Mouse (Mus musculus) layer of hippocampus, adult 11-12 months (tissue): ENCODE data around the gene Eif4g2.

Experiments used
- DNase-seq: peaks from one replicate; pipeline ENCODE4 v3.0.0; 2022; ENCODE audit warnings: low spot score

Eif4g2 gene

GRCm38 (mm10) chr7:111082822-111083732 lies at the start of gene Eif4g2:
Gene Eif4g2 (minus strand): TSS chr7:111083030.
- peak; percentile 99 for DNase-seq

- DNase-seq, result no peak
These were observed 49.8 kb upstream of the Eif4g2 start for GRCm38 (mm10) chr7:111132596-111132995.

- DNase-seq, result no peak
These were observed 44.0 kb upstream of the Eif4g2 start for GRCm38 (mm10) chr7:111126636-111127395.

DNA sequence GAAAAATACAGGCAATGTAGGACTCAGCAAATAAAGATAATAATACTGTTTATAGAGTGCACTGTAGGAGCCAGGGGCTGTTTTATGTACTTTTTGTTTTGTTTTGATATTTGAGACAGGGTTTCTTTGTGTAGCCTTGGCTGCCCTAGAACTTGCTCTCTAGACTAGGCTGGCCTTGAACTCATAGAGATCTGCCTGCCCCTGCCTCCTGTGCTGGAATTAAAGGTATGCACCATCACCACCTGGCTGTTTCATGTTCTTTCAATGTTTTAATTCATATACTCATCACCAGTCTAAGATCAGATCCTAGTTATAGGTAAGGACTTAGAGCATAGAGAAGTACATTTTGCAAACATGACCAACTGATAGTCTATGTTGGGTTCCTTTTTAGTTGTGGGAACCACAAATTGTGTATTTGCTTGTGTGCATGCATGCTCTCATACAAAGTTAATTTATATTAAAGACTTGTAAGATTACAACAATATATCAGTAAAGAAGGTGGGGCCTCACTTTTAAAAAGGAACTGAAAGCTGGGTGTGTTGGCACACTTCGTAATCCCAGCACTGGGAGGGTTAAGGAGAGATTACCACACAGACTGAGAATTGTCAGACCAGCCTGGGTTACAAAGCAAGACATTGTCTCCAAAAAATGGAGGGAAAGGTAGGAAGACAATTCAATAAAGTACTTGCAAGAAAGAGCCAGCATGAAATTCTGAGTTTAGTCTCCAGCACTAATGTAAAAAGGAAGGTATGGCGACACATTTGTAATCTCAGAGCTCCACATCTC lies 41.1 kb upstream of the Eif4g2 start:
- no peak for DNase-seq

DNA sequence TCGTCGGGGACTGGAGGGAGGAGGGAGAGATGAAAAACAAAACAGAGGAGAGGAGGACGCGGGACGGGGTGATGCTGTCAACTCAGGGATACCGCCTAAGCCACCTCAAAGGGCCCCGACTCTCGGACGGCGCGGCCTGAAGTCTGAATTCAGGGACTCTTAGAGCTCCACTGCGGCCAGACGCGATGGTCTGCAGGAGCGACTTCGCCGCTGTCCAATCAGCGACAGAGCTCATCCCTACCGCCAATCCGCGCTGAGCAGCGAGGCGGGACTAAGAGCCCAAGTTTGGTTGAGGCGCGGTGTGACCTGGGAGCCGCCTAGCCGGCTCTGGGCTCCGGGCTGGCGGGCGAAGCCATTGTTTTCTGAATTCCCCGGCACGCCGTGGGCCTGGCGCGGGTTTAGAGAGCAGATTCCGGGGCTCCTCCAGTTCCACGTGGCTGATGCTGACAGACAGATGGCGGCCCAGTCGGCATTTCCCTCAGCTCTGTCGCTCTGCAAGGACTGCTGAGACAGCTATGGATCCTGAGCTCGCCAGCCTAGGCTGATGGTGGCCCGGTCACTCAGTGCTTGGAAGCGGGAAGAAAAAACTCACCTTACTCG lies 39.8 kb upstream of the Eif4g2 start:
- peak; percentile 98 for DNase-seq

DNA sequence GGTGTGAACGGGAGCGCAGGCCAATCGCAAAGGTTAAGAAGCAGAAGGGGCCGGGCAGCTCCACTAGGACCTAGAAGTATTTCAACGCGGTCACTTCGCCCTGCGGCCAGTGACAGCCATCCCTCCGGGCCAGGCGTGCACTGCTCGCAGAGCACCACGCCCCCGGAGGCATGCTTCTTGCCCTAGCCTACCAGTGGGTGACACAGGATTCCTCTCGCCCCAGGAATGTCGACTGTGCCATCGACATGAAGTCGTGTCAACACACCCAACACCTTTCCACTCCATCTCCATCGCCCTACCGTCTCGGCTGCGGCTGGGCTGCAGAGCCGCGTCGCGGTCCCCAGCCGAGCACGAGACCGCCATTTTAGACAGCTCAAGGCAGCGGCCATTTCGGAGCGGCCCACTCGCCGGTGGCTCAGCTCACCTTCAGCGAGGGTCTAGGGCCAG lies 39.3 kb upstream of the Eif4g2 start:
- peak; percentile 75 for DNase-seq

GRCm38 (mm10) chr7:111121522-111121921 lies 38.7 kb upstream of the Eif4g2 start:
- peak; percentile 24 for DNase-seq

GRCm38 (mm10) chr7:111109561-111109960 lies 26.7 kb upstream of the Eif4g2 start:
- no peak for DNase-seq

DNA sequence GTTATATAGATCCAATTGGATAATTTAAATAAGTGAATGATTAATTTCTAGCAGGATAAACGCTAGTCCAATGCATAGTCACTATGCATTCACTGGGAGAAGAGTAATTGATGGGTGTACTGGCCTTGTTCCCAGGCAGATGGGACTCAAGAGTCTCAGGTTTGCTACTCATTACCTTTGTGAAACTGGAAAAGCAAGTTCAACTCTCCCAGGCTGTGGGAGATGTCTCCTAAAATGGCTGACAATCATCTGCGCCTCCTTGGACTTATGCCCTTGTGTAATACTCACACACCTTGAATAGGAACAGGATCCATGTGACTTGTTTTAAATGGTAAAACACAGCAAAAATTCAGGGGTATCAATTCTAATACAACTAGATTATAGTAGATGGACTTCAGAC lies 26.3 kb upstream of the Eif4g2 start:
- DNase-seq, result no peak

DNA sequence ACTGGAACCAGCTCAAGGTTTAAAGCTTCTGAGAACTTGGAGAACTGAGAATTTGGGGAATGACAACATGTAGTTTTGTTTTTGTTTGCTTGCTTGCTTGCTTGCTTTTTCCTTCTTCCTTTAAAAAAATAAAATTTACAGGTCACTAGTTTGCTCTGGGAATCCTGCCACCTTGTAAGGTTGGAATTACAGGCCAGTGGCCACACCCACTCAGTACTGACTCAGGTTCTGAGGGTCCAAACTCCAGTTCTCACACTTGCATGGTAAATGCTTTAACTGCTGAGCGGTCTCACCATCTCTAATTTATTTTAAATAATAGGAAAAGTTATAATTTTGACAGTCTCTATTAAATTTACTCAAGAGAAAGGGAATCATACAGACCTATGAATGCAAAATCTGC lies 15.4 kb upstream of the Eif4g2 start:
- DNase-seq, result no peak

GRCm38 (mm10) chr7:111095169-111095568 lies 12.3 kb upstream of the Eif4g2 start:
- no peak for DNase-seq

DNA sequence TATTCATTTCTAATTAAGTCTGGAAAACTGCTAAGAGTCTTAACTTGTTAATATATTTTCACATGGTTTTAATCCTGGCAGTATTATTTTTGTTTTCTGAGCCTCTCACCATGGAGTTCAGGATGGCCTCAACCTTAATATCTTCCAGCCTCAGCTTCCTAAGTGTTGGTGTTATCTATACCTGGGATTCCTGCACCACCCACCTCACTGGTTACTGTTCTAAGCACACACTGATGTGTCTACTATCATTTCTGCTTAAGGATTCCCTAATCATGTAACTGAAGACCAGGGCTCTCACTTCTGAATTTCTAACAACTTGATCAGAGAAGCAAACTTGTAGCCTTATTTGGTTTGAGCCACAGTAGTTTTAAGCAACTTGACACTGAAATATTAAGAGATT lies 2.3 kb upstream of the Eif4g2 start:
- no peak for DNase-seq

GRCm38 (mm10) chr7:111084443-111084842 lies 1.6 kb upstream of the Eif4g2 start:
- DNase-seq, result no peak

DNA sequence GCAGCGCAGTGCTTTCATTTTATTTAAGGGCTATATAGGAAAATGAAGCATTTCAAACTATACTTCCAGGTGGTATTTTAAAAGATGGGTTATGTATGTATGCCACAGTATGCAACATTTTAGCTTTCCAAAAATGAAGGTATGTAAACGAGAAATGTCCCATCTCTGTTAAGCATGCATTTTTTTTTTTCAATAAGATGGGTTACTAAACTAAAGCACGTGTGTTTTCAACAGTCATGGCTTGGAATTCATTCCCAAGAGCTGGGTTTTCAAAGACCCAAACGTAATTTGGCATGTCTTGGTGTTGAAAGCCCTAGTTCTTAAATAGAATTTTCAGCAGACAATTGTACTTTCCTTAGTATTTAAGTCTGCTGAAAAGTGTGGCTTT lies 897 bp upstream of the Eif4g2 start:
- no peak for DNase-seq

DNA sequence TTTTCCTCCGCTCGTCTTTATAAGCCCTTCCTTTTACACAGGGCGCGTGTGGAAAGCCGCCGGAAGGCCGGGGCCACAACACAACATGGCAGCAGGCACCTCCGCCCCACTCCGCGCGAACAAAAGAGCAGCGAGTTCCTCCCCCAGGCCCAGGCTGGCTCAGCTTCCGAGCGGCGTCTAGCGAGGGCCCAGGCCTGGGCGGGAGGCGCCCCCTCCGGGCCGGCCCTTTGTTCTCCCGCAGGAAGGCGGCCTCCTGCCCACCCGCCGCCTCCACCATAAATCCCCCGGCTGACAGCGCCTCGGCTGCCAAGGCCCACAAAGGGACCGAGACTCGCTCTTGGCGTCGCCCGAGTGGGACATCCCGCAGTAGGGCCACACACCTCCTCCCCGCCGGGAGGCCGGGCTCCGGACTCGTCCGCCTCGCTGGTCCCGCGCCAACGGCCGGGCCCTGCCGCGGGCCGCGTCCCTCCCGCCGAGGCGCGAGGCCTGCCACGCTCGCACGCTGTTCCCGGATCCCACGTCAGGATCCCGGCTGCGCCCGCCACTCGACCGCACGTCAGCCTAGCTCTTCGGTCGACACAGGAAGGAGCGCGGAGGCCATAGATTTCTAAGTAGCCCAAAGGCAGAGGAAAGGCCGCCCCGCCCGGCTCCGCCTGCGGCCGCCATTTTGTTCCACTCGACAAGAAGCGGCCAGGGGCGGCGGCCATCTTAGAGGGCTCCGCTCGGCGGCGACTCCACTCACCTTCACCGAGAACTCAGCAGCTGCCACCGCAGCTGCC lies 598 bp downstream of the Eif4g2 start:
- peak; percentile 89 for DNase-seq

DNA sequence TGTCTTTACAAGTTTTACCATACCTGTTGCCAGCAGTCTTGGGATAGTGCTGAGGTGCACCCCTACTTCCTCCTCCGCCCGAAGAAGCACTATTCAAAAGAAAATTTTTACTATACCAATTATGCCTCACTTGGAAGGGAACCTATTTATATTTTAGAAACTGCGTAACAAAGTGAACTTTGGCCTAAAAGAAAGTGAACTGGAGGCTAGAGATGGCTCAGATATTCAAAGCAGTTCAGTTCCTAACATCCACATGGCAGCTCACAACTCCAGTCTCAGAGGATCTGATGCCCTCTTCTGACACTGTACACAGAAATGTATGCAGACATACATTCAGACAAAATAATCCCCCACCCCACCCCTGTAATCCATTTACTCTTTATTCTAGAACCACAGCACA lies 2.0 kb downstream of the Eif4g2 start:
- DNase-seq, result no peak

- no peak for DNase-seq
These were observed 2.8 kb downstream of the Eif4g2 start for GRCm38 (mm10) chr7:111080026-111080425.

- no peak for DNase-seq
These were observed 4.6 kb downstream of the Eif4g2 start for GRCm38 (mm10) chr7:111078271-111078670.

- DNase-seq, result no peak
These were observed 7.5 kb downstream of the Eif4g2 start for GRCm38 (mm10) chr7:111075288-111075687.

GRCm38 (mm10) chr7:111072410-111072809 lies 10.4 kb downstream of the Eif4g2 start:
- no peak for DNase-seq

GRCm38 (mm10) chr7:111070167-111070496 lies 12.7 kb downstream of the Eif4g2 start:
- DNase-seq, result no peak
